Mouse (Mus musculus) forebrain, embryonic 14.5 days (tissue): Measurements from ENCODE around the gene Slc28a1. TPM values are rescaled to one million over a fixed set of nuclear protein-coding genes. Genes with fewer than 3 reads are reported as not detected.

Source experiments
- ATAC-seq: fragments of 200-750 bp; cut with Nextera tagmentation; 2 replicates; pipeline ENCODE4 v1.8.0; 2017; ENCODE audit warnings: mild to moderate bottlenecking, moderate library complexity
- DNase-seq: peaks from one replicate; pipeline ENCODE4 v3.0.0-alpha.2; 2015; ENCODE audit warnings: low spot score
- H3K27ac ChIP-seq: fragments of 300-500 bp; sonication (generic); 2 replicates; pipeline ENCODE4 v1.5.1; 2014; ENCODE audit warnings: low read depth, mild to moderate bottlenecking, control low read depth, low read length, moderate library complexity
- H3K27me3 ChIP-seq: fragments of 300-500 bp; sonication (generic); replicated peaks from 2 replicates; pipeline ENCODE4 v1.6.1; 2014; ENCODE audit warnings: low read length, control low read depth, mixed read lengths; ENCODE audit not compliant: control insufficient read depth, insufficient read depth
- H3K36me3 ChIP-seq: fragments of 300-500 bp; sonication (generic); 2 replicates; pipeline ENCODE4 v1.6.1; 2014; ENCODE audit warnings: low read length, control low read depth; ENCODE audit not compliant: control insufficient read depth, insufficient read depth
- H3K4me1 ChIP-seq: fragments of 300-500 bp; sonication (generic); 2 replicates; pipeline ENCODE4 v1.6.1; 2014; ENCODE audit warnings: antibody characterized with exemption, low read length, control low read depth; ENCODE audit not compliant: control insufficient read depth, insufficient read depth
- H3K4me2 ChIP-seq: fragments of 300-500 bp; sonication (generic); 2 replicates; pipeline ENCODE4 v1.6.1; 2014; ENCODE audit warnings: mild to moderate bottlenecking, control low read depth, low read length
- H3K4me3 ChIP-seq: fragments of 300-500 bp; sonication (generic); 2 replicates; pipeline ENCODE4 v1.5.1; 2014; ENCODE audit warnings: low read depth, low read length, control low read depth
- H3K9ac ChIP-seq: fragments of 300-500 bp; sonication (generic); 2 replicates; pipeline ENCODE4 v1.6.1; 2014; ENCODE audit warnings: mild to moderate bottlenecking, low read length, control low read depth, moderate library complexity
- H3K9me3 ChIP-seq: fragments of 300-500 bp; sonication (generic); replicated peaks from 2 replicates; pipeline ENCODE4 v1.6.1; 2016; ENCODE audit warnings: low read length, control low read depth, mixed read lengths; ENCODE audit not compliant: control insufficient read depth
- WGBS: fragments of 180-500 bp; shearing (Covaris S2); extraction: QIAGEN DNeasy Blood & Tissue Kit; methylation state at CpG from one replicate; pipeline ENCODE4 v1.1.7; 2014; 5-methylcytosine and 5-hydroxymethylcytosine counted together
- polyA plus RNA-seq: library from polyadenylated mRNA; unstranded; fragments of >200 nt; fragmentation: Nextera tagmentation; extraction: Ambion mirVana; gene quantifications from 2 replicates; pipeline ENCODE4 v1.2.1, GENCODE M21; 2014

Gene Slc28a1
- polyA plus RNA-seq: not detected in 2 replicates

- Histone ChIP-seq H3K4me1 (no peaks in the 10 kb centered on the region), H3K27me3 (no peaks in the 10 kb centered on the region), H3K36me3 (no peaks in the 10 kb centered on the region), H3K27ac (no peak within 1 kb of the TSS), H3K4me3 (no peak within 1 kb of the TSS), H3K4me2 (no peak within 1 kb of the TSS), H3K9me3 (no peaks in the 10 kb centered on the region), H3K9ac (no peak within 1 kb of the TSS)
- DNase-seq: no peak
- WGBS: 68% methylated on average over 6 of the region's 6 CpGs
- ATAC-seq: no peak
These were observed at the start of gene Slc28a1 for GRCm38 (mm10) chr7:81114555-81114954. Slc28a1 (plus strand) TSS chr7:81114799.

GRCm38 (mm10) chr7:81066714-81067113 is 47.9 kb upstream of the Slc28a1 start:
- Histone ChIP-seq H3K27ac (no peak overlapping the region), H3K4me2 (no peak overlapping the region), H3K9ac (no peak overlapping the region), H3K9me3 (no peaks in the 10 kb centered on the region), H3K4me1 (no peaks in the 10 kb centered on the region), H3K27me3 (no peaks in the 10 kb centered on the region), H3K4me3 (no peak overlapping the region), H3K36me3 (no peaks in the 10 kb centered on the region)
- DNase-seq: no peak
- no peak for ATAC-seq
- WGBS: 65% methylated on average over 6 of the region's 6 CpGs

GRCm38 (mm10) chr7:81072463-81072862 is 42.1 kb upstream of the Slc28a1 start:
- Histone ChIP-seq H3K4me3 (no peak overlapping the region), H3K36me3 (no peaks in the 10 kb centered on the region), H3K9ac (no peak overlapping the region), H3K27ac (no peak overlapping the region), H3K4me2 (no peak overlapping the region), H3K27me3 (no peaks in the 10 kb centered on the region), H3K9me3 (no peaks in the 10 kb centered on the region), H3K4me1 (no peaks in the 10 kb centered on the region)
- ATAC-seq: no peak
- DNase-seq: no peak
- 63% methylated on average over 5 of the region's 5 CpGs for WGBS

- Histone ChIP-seq H3K36me3 (no peaks in the 10 kb centered on the region), H3K27me3 (no peaks in the 10 kb centered on the region), H3K4me1 (no peaks in the 10 kb centered on the region), H3K4me3 (no peak overlapping the region), H3K9me3 (no peaks in the 10 kb centered on the region), H3K9ac (no peak overlapping the region), H3K27ac (no peak overlapping the region), H3K4me2 (no peak overlapping the region)
- DNase-seq: no peak
- no peak for ATAC-seq
- WGBS: 82% methylated on average over 5 of the region's 5 CpGs
These were observed 41.3 kb upstream of the Slc28a1 start for GRCm38 (mm10) chr7:81073273-81073672.

- no peaks in the 10 kb centered on the region for H3K9me3 ChIP-seq
- no peak for ATAC-seq
- no peak for DNase-seq
- no peak overlapping the region for H3K27ac ChIP-seq
- no peak overlapping the region for H3K4me2 ChIP-seq
- WGBS: 83% methylated on average over 9 of the region's 9 CpGs
- H3K4me1 ChIP-seq: no peaks in the 10 kb centered on the region
- H3K36me3 ChIP-seq: no peaks in the 10 kb centered on the region
- no peaks in the 10 kb centered on the region for H3K27me3 ChIP-seq
- H3K9ac ChIP-seq: no peak overlapping the region
- no peak overlapping the region for H3K4me3 ChIP-seq
These were observed 40.1 kb upstream of the Slc28a1 start for GRCm38 (mm10) chr7:81074546-81074945.

- ATAC-seq (no peak), DNase-seq (no peak)
- Histone ChIP-seq H3K9ac (no peak overlapping the region), H3K4me3 (no peak overlapping the region), H3K27ac (no peak overlapping the region), H3K4me1 (no peaks in the 10 kb centered on the region), H3K4me2 (no peak overlapping the region), H3K9me3 (no peaks in the 10 kb centered on the region), H3K36me3 (no peaks in the 10 kb centered on the region), H3K27me3 (no peaks in the 10 kb centered on the region)
- WGBS: 68% methylated on average over 7 of the region's 7 CpGs
These were observed 39.3 kb upstream of the Slc28a1 start for GRCm38 (mm10) chr7:81075299-81075698.

- ATAC-seq: no peak
These were observed 38.9 kb upstream of the Slc28a1 start for GRCm38 (mm10) chr7:81075732-81076131.

GRCm38 (mm10) chr7:81077009-81077408 is 37.6 kb upstream of the Slc28a1 start:
- WGBS: 73% methylated on average over 6 of the region's 6 CpGs
- ATAC-seq: no peak
- Histone ChIP-seq H3K27me3 (no peaks in the 10 kb centered on the region), H3K9me3 (no peaks in the 10 kb centered on the region), H3K27ac (no peak overlapping the region), H3K4me3 (no peak overlapping the region), H3K9ac (no peak overlapping the region), H3K36me3 (no peaks in the 10 kb centered on the region), H3K4me2 (no peak overlapping the region), H3K4me1 (no peaks in the 10 kb centered on the region)
- no peak for DNase-seq

More at GRCm38 (mm10) chr7:81075732-81076131, 38.9 kb upstream of the Slc28a1 start:
- no peak overlapping the region for H3K27ac ChIP-seq
- H3K9me3 ChIP-seq: no peaks in the 10 kb centered on the region
- 79% methylated on average over 5 of the region's 5 CpGs for WGBS
- H3K36me3 ChIP-seq: no peaks in the 10 kb centered on the region
- H3K4me3 ChIP-seq: no peak overlapping the region
- H3K9ac ChIP-seq: no peak overlapping the region
- no peaks in the 10 kb centered on the region for H3K27me3 ChIP-seq
- H3K4me1 ChIP-seq: no peaks in the 10 kb centered on the region
- no peak overlapping the region for H3K4me2 ChIP-seq
- DNase-seq: no peak

- H3K36me3 ChIP-seq: no peaks in the 10 kb centered on the region
- H3K4me3 ChIP-seq: no peak overlapping the region
- no peak overlapping the region for H3K9ac ChIP-seq
- no peaks in the 10 kb centered on the region for H3K9me3 ChIP-seq
- no peaks in the 10 kb centered on the region for H3K4me1 ChIP-seq
- no peaks in the 10 kb centered on the region for H3K27me3 ChIP-seq
- 90% methylated on average over 6 of the region's 6 CpGs for WGBS
- no peak for ATAC-seq
- DNase-seq: no peak
- H3K4me2 ChIP-seq: no peak overlapping the region
- no peak overlapping the region for H3K27ac ChIP-seq
These were observed 35.9 kb upstream of the Slc28a1 start for GRCm38 (mm10) chr7:81078740-81079139.
